Mouse (Mus musculus) cerebellum, adult 9-11 months (tissue): ENCODE measurements around the gene Dirc2.

ENCODE experiments used
- DNase-seq: peaks from one replicate; pipeline ENCODE4 v3.0.0; 2022

Dirc2 gene

GRCm38 (mm10) chr16:35768785-35769642 lies at the start of gene Dirc2:
TSS of gene Dirc2 (minus strand) at chr16:35769356.
- peak; percentile 80 for DNase-seq

- DNase-seq, result peak; percentile 86
These were observed 48.3 kb upstream of the Dirc2 start for GRCm38 (mm10) chr16:35817255-35818089.

GRCm38 (mm10) chr16:35813119-35813518 lies 44.0 kb upstream of the Dirc2 start:
- no peak for DNase-seq

- no peak for DNase-seq
These were observed 39.7 kb upstream of the Dirc2 start for GRCm38 (mm10) chr16:35808838-35809237.

GRCm38 (mm10) chr16:35807663-35807992 lies 38.5 kb upstream of the Dirc2 start:
- no peak for DNase-seq

GRCm38 (mm10) chr16:35806973-35807662 lies 38.0 kb upstream of the Dirc2 start:
- no peak for DNase-seq

GRCm38 (mm10) chr16:35803723-35804122 lies 34.6 kb upstream of the Dirc2 start:
- no peak for DNase-seq

GRCm38 (mm10) chr16:35802163-35802562 lies 33.0 kb upstream of the Dirc2 start:
- DNase-seq, result no peak

- DNase-seq, result no peak
These were observed 22.9 kb upstream of the Dirc2 start for GRCm38 (mm10) chr16:35791962-35792521.

- no peak for DNase-seq
These were observed 19.2 kb upstream of the Dirc2 start for GRCm38 (mm10) chr16:35788330-35788729.

- DNase-seq, result no peak
These were observed 18.5 kb upstream of the Dirc2 start for GRCm38 (mm10) chr16:35787568-35788189.

- DNase-seq, result no peak
These were observed 18.0 kb upstream of the Dirc2 start for GRCm38 (mm10) chr16:35787163-35787562.

GRCm38 (mm10) chr16:35784134-35784725 lies 15.1 kb upstream of the Dirc2 start:
- no peak for DNase-seq

GRCm38 (mm10) chr16:35783207-35783573 lies 14.0 kb upstream of the Dirc2 start:
- DNase-seq, result no peak

GRCm38 (mm10) chr16:35782451-35783206 lies 13.5 kb upstream of the Dirc2 start:
- no peak for DNase-seq

GRCm38 (mm10) chr16:35781651-35782050 lies 12.5 kb upstream of the Dirc2 start:
- no peak for DNase-seq

GRCm38 (mm10) chr16:35781096-35781495 lies 11.9 kb upstream of the Dirc2 start:
- DNase-seq, result no peak

GRCm38 (mm10) chr16:35779681-35780080 lies 10.5 kb upstream of the Dirc2 start:
- DNase-seq, result no peak

- DNase-seq, result no peak
These were observed 8.6 kb upstream of the Dirc2 start for GRCm38 (mm10) chr16:35777768-35778167.

GRCm38 (mm10) chr16:35776737-35777136 lies 7.6 kb upstream of the Dirc2 start:
- no peak for DNase-seq

GRCm38 (mm10) chr16:35775835-35776234 lies 6.7 kb upstream of the Dirc2 start:
- DNase-seq, result no peak
